ENCODE assay signal across 8 mouse cellular contexts in genomic region chr9:21030781-21031250, GRCm38 (mm10). TPM values are rescaled to one million over a fixed set of nuclear protein-coding genes. Genes with fewer than 3 reads are reported as not detected.
DNase-seq lines count a peak whose midpoint lies in the region; ATAC-seq and TF ChIP-seq lines count a peak whose summit lies in the region.

No protein-coding gene starts in this region.

- TF ChIP-seq CTCF in olfactory bulb, adult 2 months (IDR thresholded peaks at IDR 0.05; ENCODE audit: insufficient read depth, low read depth, low read length) = no peak
- TF ChIP-seq CTCF in thymus, adult 2 months (IDR thresholded peaks at IDR 0.05; ENCODE audit: borderline replicate concordance, control insufficient read depth, extremely low read depth, insufficient read depth, low read length, poor library complexity) = no peak

- H3K4me1 ChIP-seq in hindbrain, embryonic 10.5 days (replicated peaks) = peaks cover 70% of the 10 kb centered on the region
- peaks cover 73% of the 10 kb centered on the region for H3K4me1 ChIP-seq in lung, embryonic 15.5 days
- peaks cover 54% of the 10 kb centered on the region for H3K4me1 ChIP-seq in olfactory bulb, adult 2 months (ENCODE audit: control insufficient read depth, insufficient read depth, low read length)
- peaks cover 39% of the 10 kb centered on the region for H3K4me1 ChIP-seq in thymus, adult 2 months (replicated peaks; ENCODE audit: control insufficient read depth, insufficient read depth, low read length)

- no peaks in the 10 kb centered on the region for H3K9me3 ChIP-seq in hindbrain, embryonic 10.5 days
- no peaks in the 10 kb centered on the region for H3K9me3 ChIP-seq in lung, embryonic 15.5 days

- H3K9ac ChIP-seq in lung, embryonic 15.5 days = 0 out of 2 replicates have a peak overlapping the region, but pooled peaks have one; percentile 16

- peak; percentile 95 for DNase-seq in NIH3T3 (ENCODE audit: low read depth)
- DNase-seq in cerebellum, adult 9-10 months = peak; percentile 84
- peak; percentile 88 for DNase-seq in forelimb bud, embryonic 11.5 days (ENCODE audit: low read depth, low spot score)
- peak; percentile 83 for DNase-seq in hindbrain, embryonic 10.5 days (ENCODE audit: low spot score)
- DNase-seq in layer of hippocampus, adult 9-10 months (ENCODE audit: low spot score) = peak; percentile 78
- DNase-seq in thymus, adult 2 months = peak; percentile 87

- H3K27ac ChIP-seq in hindbrain, embryonic 10.5 days = no peak overlapping the region
- peak overlapping the region; percentile 58 for H3K27ac ChIP-seq in lung, embryonic 15.5 days
- H3K27ac ChIP-seq in olfactory bulb, adult 2 months (ENCODE audit: insufficient read depth, low read depth, low read length) = peak overlapping the region; percentile 93
- H3K27ac ChIP-seq in thymus, adult 2 months (ENCODE audit: control insufficient read depth, insufficient read depth, low read length) = peak overlapping the region; percentile 10; the same call in 1 of the 2 replicates

- peaks cover 100% of the 10 kb centered on the region for H3K27me3 ChIP-seq in hindbrain, embryonic 10.5 days (ENCODE audit: insufficient read depth, poor library complexity, severe bottlenecking)
- H3K27me3 ChIP-seq in lung, embryonic 15.5 days = peaks cover 42% of the 10 kb centered on the region
- peaks cover 26% of the 10 kb centered on the region for H3K27me3 ChIP-seq in thymus, adult 2 months (ENCODE audit: control insufficient read depth, insufficient read depth, low read length)

- peak overlapping the region; percentile 97 for H3K4me2 ChIP-seq in lung, embryonic 15.5 days

- peak overlapping the region; percentile 55 for H3K4me3 ChIP-seq in hindbrain, embryonic 10.5 days
- peak overlapping the region; percentile 50 for H3K4me3 ChIP-seq in lung, embryonic 15.5 days
- H3K4me3 ChIP-seq in olfactory bulb, adult 2 months (ENCODE audit: insufficient read depth, low read depth, low read length) = peak overlapping the region; percentile 59
- peak overlapping the region; percentile 55 for H3K4me3 ChIP-seq in thymus, adult 2 months (ENCODE audit: control insufficient read depth, insufficient read depth, low read length)

- no peak for TF ChIP-seq POLR2A in olfactory bulb, adult 2 months (IDR thresholded peaks at IDR 0.05; ENCODE audit: insufficient read depth, low read depth, low read length)
- no peak for TF ChIP-seq POLR2A in thymus, adult 2 months (IDR thresholded peaks at IDR 0.05; ENCODE audit: control insufficient read depth, extremely low read depth, insufficient read depth, low read length, poor library complexity)

- peak; percentile 53; the same call in 1 of the 2 replicates for ATAC-seq in lung, embryonic 15.5 days (ENCODE audit: borderline replicate concordance, extremely low read depth, low FRiP score, low TSS enrichment)

- H3K36me3 ChIP-seq in hindbrain, embryonic 10.5 days = no peaks in the 10 kb centered on the region
- no peaks in the 10 kb centered on the region for H3K36me3 ChIP-seq in lung, embryonic 15.5 days
- H3K36me3 ChIP-seq in thymus, adult 2 months (ENCODE audit: control insufficient read depth, insufficient read depth, low read length) = no peaks in the 10 kb centered on the region

- WGBS in hindbrain, embryonic 10.5 days = under 1% methylated on average over 13 of the region's 13 CpGs
- WGBS in lung, embryonic 15.5 days = 0% methylated on average over 13 of the region's 13 CpGs
- under 1% methylated on average over 13 of the region's 13 CpGs for WGBS in olfactory bulb, adult 2 months
- WGBS in thymus, adult 2 months = under 1% methylated on average over 13 of the region's 13 CpGs

RNA-seq across cellular contexts. Expression of gene Icam5, which starts 1.1 kb away (rescaled TPM):
- polyA plus RNA-seq in hindbrain, embryonic 10.5 days (2016; fragmentation: Nextera tagmentation; extraction: Ambion mirVana) = 0.07 TPM in 1 of 2 replicates, not detected in the other
- polyA plus RNA-seq in lung, embryonic 15.5 days (2015; fragmentation: Nextera tagmentation; extraction: Ambion mirVana) = 0.17 and 0.23 TPM in 2 replicates
- polyA plus RNA-seq in olfactory bulb, adult 2 months (2012; ENCODE audit: insufficient read depth, insufficient read length, low replicate concordance, missing spikeins) = not detected in 2 replicates
- polyA plus RNA-seq in thymus, adult 2 months (2012; rRNA removed) = 0.63 and 1.0 TPM in 2 replicates

RNA-seq across cellular contexts. Expression of gene Icam4, which starts 1.6 kb away (rescaled TPM):
- polyA plus RNA-seq in hindbrain, embryonic 10.5 days (2016; fragmentation: Nextera tagmentation; extraction: Ambion mirVana) = 5.9 and 6.0 TPM in 2 replicates
- polyA plus RNA-seq in lung, embryonic 15.5 days (2015; fragmentation: Nextera tagmentation; extraction: Ambion mirVana) = 2.4 and 2.9 TPM in 2 replicates
- polyA plus RNA-seq in olfactory bulb, adult 2 months (2012; ENCODE audit: insufficient read depth, insufficient read length, low replicate concordance, missing spikeins) = not detected in 2 replicates
- 0.26 and 0.71 TPM in 2 replicates for polyA plus RNA-seq in thymus, adult 2 months (2012; rRNA removed)

RNA-seq across cellular contexts. Expression of gene Icam1, which starts 15.0 kb away (rescaled TPM):
- polyA plus RNA-seq in hindbrain, embryonic 10.5 days (2016; fragmentation: Nextera tagmentation; extraction: Ambion mirVana) = 5.1 and 5.8 TPM in 2 replicates
- 55.1 and 57.5 TPM in 2 replicates for polyA plus RNA-seq in lung, embryonic 15.5 days (2015; fragmentation: Nextera tagmentation; extraction: Ambion mirVana)
- polyA plus RNA-seq in olfactory bulb, adult 2 months (2012; ENCODE audit: insufficient read depth, insufficient read length, low replicate concordance, missing spikeins) = not detected in 2 replicates
- 78.1 and 90.8 TPM in 2 replicates for polyA plus RNA-seq in thymus, adult 2 months (2012; rRNA removed)

RNA-seq across cellular contexts. Expression of gene Mrpl4, which starts 28.3 kb away (rescaled TPM):
- polyA plus RNA-seq in hindbrain, embryonic 10.5 days (2016; fragmentation: Nextera tagmentation; extraction: Ambion mirVana) = 136 and 150 TPM in 2 replicates
- polyA plus RNA-seq in lung, embryonic 15.5 days (2015; fragmentation: Nextera tagmentation; extraction: Ambion mirVana) = 157 and 160 TPM in 2 replicates
- polyA plus RNA-seq in olfactory bulb, adult 2 months (2012; ENCODE audit: insufficient read depth, insufficient read length, low replicate concordance, missing spikeins) = not detected in 2 replicates
- 125 and 140 TPM in 2 replicates for polyA plus RNA-seq in thymus, adult 2 months (2012; rRNA removed)

RNA-seq across cellular contexts. Expression of gene Zglp1, which starts 36.1 kb away (rescaled TPM):
- 1.0 TPM in 2 replicates for polyA plus RNA-seq in hindbrain, embryonic 10.5 days (2016; fragmentation: Nextera tagmentation; extraction: Ambion mirVana)
- 0.76 and 2.1 TPM in 2 replicates for polyA plus RNA-seq in lung, embryonic 15.5 days (2015; fragmentation: Nextera tagmentation; extraction: Ambion mirVana)
- not detected in 2 replicates for polyA plus RNA-seq in olfactory bulb, adult 2 months (2012; ENCODE audit: insufficient read depth, insufficient read length, low replicate concordance, missing spikeins)
- polyA plus RNA-seq in thymus, adult 2 months (2012; rRNA removed) = 0.79 and 1.1 TPM in 2 replicates
